8 mouse cellular contexts compared by ENCODE assay signal in genomic region chr9:88274040-88274439, GRCm38 (mm10). TPM values are rescaled to one million over a fixed set of nuclear protein-coding genes. Genes with fewer than 3 reads are reported as not detected.
DNase-seq lines count a peak whose midpoint lies in the region; TF ChIP-seq lines count a peak whose summit lies in the region.

No protein-coding gene starts in this region.

- 0 out of 2 replicates have a peak, but pooled peaks have one; percentile 48 for TF ChIP-seq EP300 in heart, adult 2 months (IDR thresholded peaks at IDR 0.05; ENCODE audit: insufficient read depth, low read depth, low read length)

- peak overlapping the region; percentile 77 for H3K27ac ChIP-seq in heart, adult 2 months

- H3K36me3 ChIP-seq in heart, adult 2 months (ENCODE audit: control insufficient read depth, insufficient read depth, low read length), result no peaks in the 10 kb centered on the region

- no peak overlapping the region for H3K9ac ChIP-seq in heart, adult 2 months (ENCODE audit: low read depth, low read length)

- intact Hi-C loops in heart, adult 2 months (cut with DNase I), result loop anchor here (5.0 kb wide), 1 partner anchor 88 kb away; no protein-coding TSS in a partner anchor

- H3K79me2 ChIP-seq in heart, adult 2 months (replicated peaks; ENCODE audit: control insufficient read depth, insufficient read depth, low read length), result no peaks in the 10 kb centered on the region

- no peaks in the 10 kb centered on the region for H3K27me3 ChIP-seq in heart, adult 2 months (ENCODE audit: control insufficient read depth, insufficient read depth, low read length)

- no peak for TF ChIP-seq CTCF in heart, adult 2 months (IDR thresholded peaks at IDR 0.05)

- DNase-seq in gastrocnemius, adult 18-20 months (ENCODE audit: low spot score), result peak; percentile 11
- DNase-seq in gastrocnemius, postnatal 4 days (ENCODE audit: low spot score in 2 of 2), result no peak
- peak; percentile 90 for DNase-seq in NIH3T3 (ENCODE audit: low read depth)
- DNase-seq in heart, adult 2 months, result peak; percentile 35 to 69
- DNase-seq in kidney, postnatal 25 days, result peak; percentile 45 to 66
- peak; percentile 46 for DNase-seq in testis, postnatal 10 days (ENCODE audit: low spot score)
- no peak for DNase-seq in left cerebral cortex, adult 11 months (ENCODE audit: low spot score)
- DNase-seq in right cerebral cortex, postnatal 10 days (ENCODE audit: low spot score in 2 of 2), result no peak

- H3K4me3 ChIP-seq in heart, adult 2 months, result no peak overlapping the region

- H3K4me1 ChIP-seq in heart, adult 2 months (ENCODE audit: control insufficient read depth, insufficient read depth, low read length), result peaks cover 4% of the 10 kb centered on the region

- no peak for TF ChIP-seq POLR2A in heart, adult 2 months (IDR thresholded peaks at IDR 0.05; ENCODE audit: insufficient read depth, low read depth, low read length)

RNA-seq across cellular contexts. Expression of gene Nt5e, which starts 53.0 kb away (rescaled TPM):
- total RNA-seq in gastrocnemius, adult 18-20 months (2021), result 1 to 10 TPM; 1.6 to 2.7 TPM
- 10 to 100 TPM; 10.3 to 10.5 TPM for total RNA-seq in gastrocnemius, postnatal 4 days (2021)
- total RNA-seq in heart, adult 2 months (2021), result 10 to 100 TPM; 13.4 to 15.5 TPM
- 8.1 and 11.1 TPM in 2 replicates for polyA plus RNA-seq in heart, adult 2 months (2012; rRNA removed)

Comparison
In these comparisons a context has a peak if more than half of its experiments do, and no peak if none do; other contexts are left out.
1. DNase-seq: peak in gastrocnemius, adult 18-20 months (single experiment), NIH3T3 (single experiment), heart, adult 2 months (2 of 2), kidney, postnatal 25 days (2 of 2) and testis, postnatal 10 days (single experiment); none in gastrocnemius, postnatal 4 days (0 of 2), left cerebral cortex, adult 11 months (single experiment) and right cerebral cortex, postnatal 10 days (0 of 2).